Mouse (Mus musculus) adipose tissue, adult 10 weeks (tissue): ENCODE results near the gene P2rx7. TPM values are rescaled to one million over a fixed set of nuclear protein-coding genes. Genes with fewer than 3 reads are reported as not detected.

Source experiments
- polyA plus RNA-seq: library from polyadenylated mRNA; stranded (reverse); fragments of 350-450 nt; fragmentation: Illumina TruSeq; extraction: RNeasy Lipid Tissue Mini Kit (QIAGEN cat#74804); gene quantifications from one replicate; pipeline ENCODE4 v1.2.3, GENCODE M21; 2014; ENCODE audit warnings: low read depth, low replicate concordance

P2rx7 gene
- 11.0 TPM for polyA plus RNA-seq

GRCm38 (mm10) chr5:122643701-122644100 is at the start of gene P2rx7:
Gene P2rx7 (plus strand): TSS chr5:122643911.

DNA sequence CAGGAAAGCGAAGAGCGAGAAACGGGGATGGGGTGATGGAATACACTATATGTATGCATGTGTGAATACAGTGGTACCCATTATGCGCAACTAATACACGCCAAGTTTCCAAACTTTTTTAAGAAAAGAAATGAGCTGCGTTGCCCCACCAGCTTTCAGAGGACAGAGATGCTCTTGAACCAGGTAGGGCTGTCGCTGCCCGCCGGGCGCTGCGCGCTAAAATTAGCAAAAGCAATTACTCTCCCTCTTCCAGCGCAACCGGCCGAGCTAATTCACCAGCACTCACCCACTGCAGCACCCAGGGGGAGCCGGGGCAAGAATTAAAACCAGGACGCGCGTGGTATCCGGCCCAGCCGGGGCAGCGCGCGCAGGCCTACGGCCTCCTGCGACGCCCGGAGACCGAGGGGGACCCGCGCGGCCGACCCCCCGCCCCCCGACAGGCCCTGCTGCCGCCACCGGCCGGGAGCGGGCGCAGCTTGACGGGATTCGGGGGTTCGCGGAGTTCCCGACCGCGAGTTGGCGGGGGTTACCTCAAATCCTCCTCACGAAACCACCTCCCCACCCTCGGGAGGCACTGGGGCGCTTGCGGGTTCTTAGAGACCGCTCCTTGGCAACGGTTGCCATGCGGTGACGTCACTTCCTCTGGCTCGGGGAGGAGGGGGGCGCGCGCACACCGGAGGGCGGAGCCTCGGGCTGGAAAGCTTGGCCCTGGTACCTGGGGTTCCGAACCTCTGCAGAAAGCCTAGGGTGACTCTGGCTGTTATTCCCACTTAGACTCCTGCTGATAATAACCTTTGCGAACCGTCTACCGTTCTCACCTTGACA is 29.6 kb upstream of the P2rx7 start, which contains the start of gene Ift81:
Ift81 (minus strand) TSS at position 611 of the 825 bp plus-strand sequence.

GRCm38 (mm10) chr5:122707276-122708181 is 63.8 kb downstream of the P2rx7 start, which contains the start of gene P2rx4:
Gene P2rx4 (plus strand): TSS chr5:122707544.

Other genes starting within 250 kb of the P2rx7 start
- gene Anapc7, start 222.2 kb upstream of the P2rx7 start, polyA plus RNA-seq: 30.9 TPM
- gene Atp2a2, start 141.7 kb upstream of the P2rx7 start, polyA plus RNA-seq: 149 TPM
- 17.1 TPM for gene Ift81, start 29.4 kb upstream of the P2rx7 start, polyA plus RNA-seq
- 38.4 TPM for gene P2rx4, start 63.6 kb downstream of the P2rx7 start, polyA plus RNA-seq
- gene Camkk2, start 135.5 kb downstream of the P2rx7 start, polyA plus RNA-seq: 12.5 TPM
- gene Anapc5, start 177.4 kb downstream of the P2rx7 start, polyA plus RNA-seq: 196 TPM
- 18.8 TPM for gene Rnf34, start 206.1 kb downstream of the P2rx7 start, polyA plus RNA-seq